Mouse (Mus musculus) MEL (cell line): ENCODE results near the gene Naa60. TPM values are rescaled to one million over a fixed set of nuclear protein-coding genes. Genes with fewer than 3 reads are reported as not detected.
A peak's percentile ranks its signal among the peaks of the same experiment; 100 is the strongest.

Experiments used
- DNase-seq: peaks from one replicate; pipeline ENCODE4 v3.0.0; 2011; ENCODE audit warnings: low read depth, low spot score
- H3K27ac ChIP-seq: 2 replicates; pipeline ENCODE4 v1.5.1; 2012; ENCODE audit warnings: low read depth, mild to moderate bottlenecking, control low read depth, low read length, moderate library complexity; ENCODE audit not compliant: control insufficient read depth
- H3K27me3 ChIP-seq, 2 experiments: fragments of 150-350 bp in 1 of 2; sonication (generic) in 1 of 2; 2 replicates each; pipeline ENCODE4 v1.6.1; 2012; ENCODE audit warnings: low read length in 2 of 2, mild to moderate bottlenecking in 2 of 2, improper control_type of control experiment in 1 of 2, moderate library complexity in 1 of 2; ENCODE audit not compliant: insufficient read depth in 2 of 2, control insufficient read depth in 1 of 2
- H3K36me3 ChIP-seq, 2 experiments: 2 replicates each; pipeline ENCODE4 v1.6.1; 2012 to 2014; ENCODE audit warnings: low read length in 2 of 2, improper control_type of control experiment in 1 of 2, inconsistent platforms in 1 of 2, mild to moderate bottlenecking in 1 of 2; ENCODE audit not compliant: insufficient read depth in 2 of 2, control insufficient read depth in 1 of 2
- H3K4me1 ChIP-seq, 2 experiments: fragments of 150-350 bp in 1 of 2; sonication (generic) in 1 of 2; 2 replicates each; pipeline ENCODE4 v1.6.1; 2012; ENCODE audit warnings: low read length in 2 of 2, improper control_type of control experiment in 1 of 2, mild to moderate bottlenecking in 1 of 2; ENCODE audit not compliant: insufficient read depth in 2 of 2, control insufficient read depth in 1 of 2
- H3K4me3 ChIP-seq, 2 experiments: fragments of 150-350 bp in 1 of 2; sonication (generic) in 1 of 2; 2 replicates each; pipeline ENCODE4 v1.5.1; 2012; ENCODE audit warnings: low read depth in 2 of 2, low read length in 2 of 2, mild to moderate bottlenecking in 2 of 2, moderate library complexity in 2 of 2, control low read depth in 1 of 2, improper control_type of control experiment in 1 of 2; ENCODE audit not compliant: control insufficient read depth in 1 of 2, insufficient read depth in 1 of 2
- H3K79me2 ChIP-seq: 2 replicates; pipeline ENCODE4 v1.6.1; 2012; ENCODE audit warnings: mild to moderate bottlenecking, low read length, moderate library complexity; ENCODE audit not compliant: control insufficient read depth, poor library complexity, insufficient read depth
- H3K9ac ChIP-seq: 2 replicates; pipeline ENCODE4 v1.6.1; 2012; ENCODE audit warnings: low read depth, mild to moderate bottlenecking, control low read depth, low read length, moderate library complexity; ENCODE audit not compliant: control insufficient read depth, poor library complexity, severe bottlenecking
- H3K9me3 ChIP-seq: fragments of 150-350 bp; sonication (generic); replicated peaks from 2 replicates; pipeline ENCODE4 v1.6.1; 2012; ENCODE audit warnings: mild to moderate bottlenecking, low read length, improper control_type of control experiment, moderate library complexity; ENCODE audit not compliant: insufficient read depth
- CTCF ChIP-seq, 3 experiments: IDR thresholded peaks in 2 of 3; conservative IDR thresholded peaks in 1 of 3; 2 replicates each; pipeline ENCODE4 v1.5.1; 2011 to 2012; ENCODE audit warnings: low read length in 3 of 3, low read depth in 2 of 3, mild to moderate bottlenecking in 2 of 3, improper control_type of control experiment in 1 of 3, inconsistent platforms in 1 of 3, mixed read lengths in 1 of 3, moderate library complexity in 1 of 3; ENCODE audit not compliant: control insufficient read depth in 1 of 3, insufficient read depth in 1 of 3, poor library complexity in 1 of 3, severe bottlenecking in 1 of 3
- E2F4 ChIP-seq: IDR thresholded peaks from 2 replicates; pipeline ENCODE4 v1.6.1; 2011; ENCODE audit warnings: low read depth, low read length, improper control_type of control experiment, borderline replicate concordance
- ELF1 ChIP-seq: IDR thresholded peaks from 2 replicates; pipeline ENCODE4 v1.6.1; 2014; ENCODE audit warnings: low read depth, mild to moderate bottlenecking, inconsistent platforms, low read length, improper control_type of control experiment, moderate library complexity
- EP300 ChIP-seq, 2 experiments: IDR thresholded peaks; 2 replicates each; pipeline ENCODE4 v1.6.1; 2011; ENCODE audit warnings: improper control_type of control experiment in 2 of 2, low read length in 2 of 2, low read depth in 1 of 2, mild to moderate bottlenecking in 1 of 2
- GABPA ChIP-seq: IDR thresholded peaks from 2 replicates; pipeline ENCODE4 v1.6.1; 2012; ENCODE audit warnings: low read depth, mild to moderate bottlenecking, inconsistent platforms, low read length, improper control_type of control experiment, moderate library complexity
- GATA1 ChIP-seq: IDR thresholded peaks from 2 replicates; pipeline ENCODE4 v1.6.1; 2011; ENCODE audit warnings: low read depth, low read length, improper control_type of control experiment
- HCFC1 ChIP-seq: IDR thresholded peaks from 2 replicates; pipeline ENCODE4 v1.6.1; 2012; ENCODE audit warnings: low read depth, mild to moderate bottlenecking, inconsistent platforms, low read length, improper control_type of control experiment, moderate library complexity
- JUND ChIP-seq: IDR thresholded peaks from 2 replicates; pipeline ENCODE4 v1.6.1; 2011; ENCODE audit warnings: low read depth, mild to moderate bottlenecking, improper control_type of control experiment, low read length
- MAX ChIP-seq: IDR thresholded peaks from 2 replicates; pipeline ENCODE4 v1.6.1; 2011; ENCODE audit warnings: low read length, improper control_type of control experiment
- MAZ ChIP-seq: IDR thresholded peaks from 2 replicates; pipeline ENCODE4 v1.6.1; 2012; ENCODE audit warnings: low read depth, mild to moderate bottlenecking, inconsistent platforms, low read length, improper control_type of control experiment
- MXI1 ChIP-seq: IDR thresholded peaks from 2 replicates; pipeline ENCODE4 v1.6.1; 2011; ENCODE audit warnings: mild to moderate bottlenecking, low read depth, low read length, improper control_type of control experiment
- MYB ChIP-seq: IDR thresholded peaks from 2 replicates; pipeline ENCODE4 v1.6.1; 2011; ENCODE audit warnings: mild to moderate bottlenecking, low read depth, low read length, improper control_type of control experiment
- MYC ChIP-seq: IDR thresholded peaks from 2 replicates; pipeline ENCODE4 v1.6.1; 2011; ENCODE audit warnings: low read depth, mild to moderate bottlenecking, low read length, improper control_type of control experiment, moderate library complexity
- NELFE ChIP-seq: IDR thresholded peaks from 2 replicates; pipeline ENCODE4 v1.6.1; 2011; ENCODE audit warnings: low read depth, low read length, improper control_type of control experiment
- POLR2A ChIP-seq, 2 experiments: IDR thresholded peaks; 2 replicates each; pipeline ENCODE4 v1.6.1; 2011 to 2012; ENCODE audit warnings: low read length in 2 of 2, mild to moderate bottlenecking in 2 of 2, control low read depth in 1 of 2, improper control_type of control experiment in 1 of 2, low read depth in 1 of 2, moderate library complexity in 1 of 2; ENCODE audit not compliant: control insufficient read depth in 1 of 2, insufficient read depth in 1 of 2, poor library complexity in 1 of 2
- POLR2AphosphoS2 ChIP-seq: IDR thresholded peaks from 2 replicates; pipeline ENCODE4 v1.6.1; 2011; ENCODE audit warnings: low read length, improper control_type of control experiment
- POLR2AphosphoS5 ChIP-seq: IDR thresholded peaks from 2 replicates; pipeline ENCODE4 v1.6.1; 2012; ENCODE audit warnings: low read depth, borderline replicate concordance, mild to moderate bottlenecking, inconsistent platforms, low read length, moderate library complexity, mixed read lengths
- RAD21 ChIP-seq: IDR thresholded peaks from 2 replicates; pipeline ENCODE4 v1.6.1; 2011; ENCODE audit warnings: mild to moderate bottlenecking, low read depth, low read length, improper control_type of control experiment
- SIN3A ChIP-seq: IDR thresholded peaks from 2 replicates; pipeline ENCODE4 v1.6.1; 2012; ENCODE audit warnings: low read length, improper control_type of control experiment, inconsistent platforms
- SMC3 ChIP-seq: IDR thresholded peaks from 2 replicates; pipeline ENCODE4 v1.6.1; 2011; ENCODE audit warnings: low read depth, low read length, improper control_type of control experiment
- TAL1 ChIP-seq: IDR thresholded peaks from 2 replicates; pipeline ENCODE4 v1.6.1; 2012; ENCODE audit warnings: mild to moderate bottlenecking, inconsistent platforms, low read length, moderate library complexity, mixed read lengths
- UBTF ChIP-seq: IDR thresholded peaks from 2 replicates; pipeline ENCODE4 v1.6.1; 2012; ENCODE audit warnings: low read depth, mild to moderate bottlenecking, inconsistent platforms, low read length, improper control_type of control experiment, moderate library complexity, borderline replicate concordance; ENCODE audit not compliant: insufficient read depth
- USF1 ChIP-seq: IDR thresholded peaks from 2 replicates; pipeline ENCODE4 v1.6.1; 2014; ENCODE audit warnings: low read depth, mild to moderate bottlenecking, inconsistent platforms, low read length, improper control_type of control experiment, moderate library complexity
- USF2 ChIP-seq, 2 experiments: IDR thresholded peaks; 2 replicates each; pipeline ENCODE4 v1.6.1; 2011 to 2012; ENCODE audit warnings: improper control_type of control experiment in 2 of 2, low read length in 2 of 2, borderline replicate concordance in 1 of 2, inconsistent platforms in 1 of 2, low read depth in 1 of 2, mild to moderate bottlenecking in 1 of 2; ENCODE audit not compliant: insufficient read depth in 1 of 2
- ZC3H11A ChIP-seq: IDR thresholded peaks from 2 replicates; pipeline ENCODE4 v1.6.1; 2012; ENCODE audit warnings: low read depth, mild to moderate bottlenecking, inconsistent platforms, low read length, improper control_type of control experiment
- ZKSCAN1 ChIP-seq: IDR thresholded peaks from 2 replicates; pipeline ENCODE4 v1.6.1; 2012; ENCODE audit warnings: low read depth, mild to moderate bottlenecking, inconsistent platforms, low read length, improper control_type of control experiment, moderate library complexity
- polyA plus RNA-seq, 2 experiments: library from polyadenylated mRNA; stranded (reverse) in 1 of 2; unstranded in 1 of 2; fragments of >175 nt in 1 of 2; fragments of >200 nt in 1 of 2; gene quantifications; 2 replicates each; pipeline versions ENCODE4 v1.2.1 to v1.2.4; 2012; ENCODE audit warnings: low replicate concordance in 2 of 2, low read depth in 1 of 2; ENCODE audit not compliant: insufficient read length in 2 of 2, insufficient read depth in 1 of 2, missing spikeins in 1 of 2
- total RNA-seq: library from RNA; depleted of rRNA; stranded (reverse); fragments of 300-350 nt; gene quantifications from 2 replicates; pipeline ENCODE4 v1.2.3, GENCODE M21; 2012

The Naa60 gene
- total and polyA plus RNA-seq, 3 experiments, result 28.0 to 67.5 TPM; not detected in 1

GRCm38 (mm10) chr16:3829727-3830126, 42.4 kb upstream of the Naa60 start:
- Histone ChIP-seq H3K4me1 (no peaks in the 10 kb centered on the region), H3K79me2 (no peaks in the 10 kb centered on the region), H3K9me3 (no peaks in the 10 kb centered on the region), H3K36me3 (no peaks in the 10 kb centered on the region), H3K4me3 (no peak overlapping the region), H3K27me3 (peaks cover 1 to 2% of the 10 kb centered on the region in 2 experiments; a peak in 2 of 4 replicates), H3K9ac (no peak overlapping the region), H3K27ac (no peak overlapping the region)
- peak; percentile 52 for DNase-seq
- TF ChIP-seq MAZ, result no peak
- no peak for TF ChIP-seq USF1
- TF ChIP-seq POLR2AphosphoS5, result no peak
- no peak for TF ChIP-seq MYB
- TF ChIP-seq RAD21, result no peak
- TF ChIP-seq SIN3A, result no peak
- no peak for TF ChIP-seq MXI1
- TF ChIP-seq EP300 (IDR thresholded peaks at IDR 0.05; ENCODE audit: low read depth in 1 of 2, low read length in 2 of 2), result peak in 1 of 2 experiments; percentile 24; a peak in 1 of 4 replicates
- no peak for TF ChIP-seq CTCF (IDR thresholded peaks at IDR 0.05 in 2 of 3, conservative IDR thresholded peaks at IDR 0.05 in 1 of 3; ENCODE audit: control insufficient read depth in 1 of 3, insufficient read depth in 1 of 3, low read depth in 2 of 3, low read length in 3 of 3, poor library complexity in 1 of 3, severe bottlenecking in 1 of 3)
- no peak for TF ChIP-seq ZKSCAN1
- TF ChIP-seq ELF1, result no peak
- no peak for TF ChIP-seq JUND
- TF ChIP-seq POLR2AphosphoS2, result no peak
- TF ChIP-seq GATA1, result peak; percentile 48
- TF ChIP-seq USF2 (IDR thresholded peaks at IDR 0.05; ENCODE audit: borderline replicate concordance in 1 of 2, insufficient read depth in 1 of 2, low read depth in 1 of 2, low read length in 2 of 2), result no peak

GRCm38 (mm10) chr16:3830588-3831109, 41.5 kb upstream of the Naa60 start, which contains the start of gene Olfr15:
Gene Olfr15 (plus strand): TSS chr16:3830878.
- H3K27ac ChIP-seq, result no peak within 1 kb of the TSS
- peaks cover 1 to 2% of the 10 kb centered on the region in 2 experiments; a peak in 2 of 4 replicates for H3K27me3 ChIP-seq
- no peaks in the 10 kb centered on the region for H3K36me3 ChIP-seq
- no peaks in the 10 kb centered on the region for H3K4me1 ChIP-seq
- H3K79me2 ChIP-seq, result no peaks in the 10 kb centered on the region
- H3K9ac ChIP-seq, result no peak within 1 kb of the TSS
- no peak within 1 kb of the TSS for H3K4me3 ChIP-seq
- no peak for TF ChIP-seq ZC3H11A
- TF ChIP-seq E2F4, result no peak
- no peak for TF ChIP-seq TAL1
- TF ChIP-seq ELF1, result no peak
- no peak for TF ChIP-seq USF1
- no peak for TF ChIP-seq POLR2A (IDR thresholded peaks at IDR 0.05; ENCODE audit: control insufficient read depth in 1 of 2, insufficient read depth in 1 of 2, low read depth in 1 of 2, low read length in 2 of 2, poor library complexity in 1 of 2)
- no peak for TF ChIP-seq POLR2AphosphoS2
- no peak for TF ChIP-seq JUND
- no peak for TF ChIP-seq SIN3A
- TF ChIP-seq CTCF (IDR thresholded peaks at IDR 0.05 in 2 of 3, conservative IDR thresholded peaks at IDR 0.05 in 1 of 3; ENCODE audit: control insufficient read depth in 1 of 3, insufficient read depth in 1 of 3, low read depth in 2 of 3, low read length in 3 of 3, poor library complexity in 1 of 3, severe bottlenecking in 1 of 3), result peak in 1 of 3 experiments; percentile 14; a peak in 1 of 6 replicates
- no peak for TF ChIP-seq MYB
- no peak for TF ChIP-seq POLR2AphosphoS5
- TF ChIP-seq HCFC1, result no peak
- no peak for TF ChIP-seq NELFE
- no peak for TF ChIP-seq MAX
- peak; percentile 13; the same call in 1 of the 2 replicates for TF ChIP-seq SMC3
- no peak for TF ChIP-seq GABPA
- TF ChIP-seq MYC, result no peak
- no peak for TF ChIP-seq UBTF
- peak; percentile 24 for TF ChIP-seq RAD21
- DNase-seq, result no peak
- no peaks in the 10 kb centered on the region for H3K9me3 ChIP-seq
